Mouse (Mus musculus): ENCODE data around the gene Plrg1.

Plrg1 gene

GRCm38 (mm10) chr3:83055281-83056038, at the start of gene Plrg1:
Gene Plrg1, plus strand, starts transcription at chr3:83055522.
- DNase-seq (ENCODE audit: low spot score) = peak; percentile 92

DNA sequence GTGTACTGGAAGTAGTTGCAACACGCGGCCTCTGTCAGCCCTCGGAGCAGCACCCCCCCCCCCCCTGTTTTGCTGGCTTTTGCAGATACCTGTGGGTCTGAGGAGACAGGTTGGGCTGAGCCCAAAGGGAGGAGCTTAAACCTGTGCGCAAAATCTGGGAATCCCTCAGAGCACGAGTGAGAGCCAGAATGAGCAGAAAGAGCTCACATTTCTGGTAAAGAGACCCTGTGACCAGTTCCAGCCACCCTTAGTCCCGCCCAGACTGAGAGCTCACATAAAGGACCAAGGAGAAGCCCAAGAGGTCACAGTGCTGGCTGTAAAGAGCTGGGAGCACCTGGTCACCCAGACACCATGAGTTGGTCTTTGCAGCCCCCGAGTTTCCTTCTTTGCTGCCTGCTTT, 47.8 kb upstream of the Plrg1 start, which contains the start of gene Fgg:
Gene Fgg, plus strand, starts transcription at position 168 of the 400 bp plus-strand sequence.
- no peak for DNase-seq (ENCODE audit: low spot score)

DNA sequence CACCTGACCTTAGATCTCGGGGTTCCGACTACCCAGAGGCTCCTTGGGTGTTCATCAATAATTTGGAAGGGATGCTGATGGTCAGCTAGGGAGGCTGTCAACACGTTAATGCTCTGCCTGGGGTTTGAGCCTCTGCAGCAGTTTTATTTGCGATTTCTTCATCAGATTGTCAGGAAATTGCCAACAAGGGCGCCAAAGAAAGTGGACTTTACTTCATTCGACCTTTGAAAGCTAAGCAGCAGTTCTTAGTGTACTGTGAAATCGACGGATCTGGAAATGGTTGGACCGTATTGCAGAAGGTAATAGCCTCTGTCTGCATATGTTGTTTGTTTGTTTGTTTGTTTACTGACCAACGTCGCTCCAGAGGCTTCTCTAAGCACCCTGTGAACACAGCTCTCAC, 45.0 kb upstream of the Plrg1 start:
- no peak for DNase-seq (ENCODE audit: low spot score)

- no peak for DNase-seq (ENCODE audit: low spot score)
Measured at GRCm38 (mm10) chr3:83011136-83011535, 44.2 kb upstream of the Plrg1 start.

DNA sequence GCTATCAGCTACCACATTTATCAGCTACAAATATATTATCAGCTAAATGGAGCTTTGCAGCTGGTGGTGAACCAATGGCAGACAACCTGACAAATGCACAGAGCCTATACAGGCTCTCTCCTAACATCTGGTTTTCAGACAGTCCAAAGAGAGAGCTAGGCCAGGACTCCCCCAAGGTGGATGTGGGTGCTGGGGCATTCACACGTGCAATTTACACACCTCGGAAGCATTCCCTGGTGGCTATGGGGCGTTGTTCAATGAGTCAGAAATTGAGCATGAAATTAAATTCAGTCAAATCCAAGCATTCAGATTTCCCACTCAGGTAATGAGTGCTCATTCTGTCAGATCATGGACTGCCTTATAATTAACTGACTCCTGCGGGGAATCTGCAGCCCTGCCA, 43.8 kb upstream of the Plrg1 start:
- no peak for DNase-seq (ENCODE audit: low spot score)

GRCm38 (mm10) chr3:83012636-83013035, 42.7 kb upstream of the Plrg1 start:
- DNase-seq (ENCODE audit: low spot score) = no peak

DNA sequence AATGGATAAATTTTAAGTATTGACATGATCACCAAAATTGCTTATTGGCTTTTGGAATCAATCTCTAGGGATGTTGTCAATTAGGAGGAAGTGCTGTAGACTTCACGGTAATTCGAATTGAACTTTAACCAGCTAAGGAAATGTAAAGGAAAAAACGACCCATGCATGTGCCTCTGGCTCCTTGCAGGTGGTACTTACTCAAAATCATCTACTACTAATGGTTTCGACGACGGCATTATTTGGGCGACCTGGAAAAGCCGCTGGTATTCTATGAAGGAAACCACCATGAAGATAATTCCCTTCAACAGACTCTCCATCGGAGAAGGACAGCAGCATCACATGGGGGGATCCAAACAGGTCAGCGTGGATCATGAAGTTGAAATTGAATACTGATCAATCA, 41.4 kb upstream of the Plrg1 start:
- no peak for DNase-seq (ENCODE audit: low spot score)

GRCm38 (mm10) chr3:83016236-83016635, 39.1 kb upstream of the Plrg1 start:
- DNase-seq (ENCODE audit: low spot score) = no peak

DNA sequence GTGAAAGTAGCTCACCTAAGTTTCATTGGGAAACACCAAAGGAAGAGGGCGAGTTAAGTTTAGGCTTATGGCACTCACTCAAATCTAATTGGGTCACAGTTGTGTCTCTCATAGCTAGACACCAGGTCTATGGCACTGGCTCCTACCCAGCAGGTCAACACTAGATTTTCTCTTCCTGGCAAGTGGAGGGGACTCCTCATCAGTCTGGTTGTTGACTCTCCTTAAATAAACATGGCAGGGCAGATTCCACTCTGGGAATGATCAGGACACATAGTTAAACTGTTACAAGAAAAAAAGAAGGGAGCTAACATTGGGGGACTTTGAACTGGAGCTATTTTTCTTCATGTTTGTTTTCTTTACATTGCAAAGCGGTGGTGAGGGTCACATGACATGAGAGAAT, 34.9 kb upstream of the Plrg1 start:
- DNase-seq (ENCODE audit: low spot score) = no peak

- no peak for DNase-seq (ENCODE audit: low spot score)
Measured at GRCm38 (mm10) chr3:83021176-83021575, 34.1 kb upstream of the Plrg1 start.

- DNase-seq (ENCODE audit: low spot score) = no peak
Measured at GRCm38 (mm10) chr3:83025036-83025435, 30.3 kb upstream of the Plrg1 start.

DNA sequence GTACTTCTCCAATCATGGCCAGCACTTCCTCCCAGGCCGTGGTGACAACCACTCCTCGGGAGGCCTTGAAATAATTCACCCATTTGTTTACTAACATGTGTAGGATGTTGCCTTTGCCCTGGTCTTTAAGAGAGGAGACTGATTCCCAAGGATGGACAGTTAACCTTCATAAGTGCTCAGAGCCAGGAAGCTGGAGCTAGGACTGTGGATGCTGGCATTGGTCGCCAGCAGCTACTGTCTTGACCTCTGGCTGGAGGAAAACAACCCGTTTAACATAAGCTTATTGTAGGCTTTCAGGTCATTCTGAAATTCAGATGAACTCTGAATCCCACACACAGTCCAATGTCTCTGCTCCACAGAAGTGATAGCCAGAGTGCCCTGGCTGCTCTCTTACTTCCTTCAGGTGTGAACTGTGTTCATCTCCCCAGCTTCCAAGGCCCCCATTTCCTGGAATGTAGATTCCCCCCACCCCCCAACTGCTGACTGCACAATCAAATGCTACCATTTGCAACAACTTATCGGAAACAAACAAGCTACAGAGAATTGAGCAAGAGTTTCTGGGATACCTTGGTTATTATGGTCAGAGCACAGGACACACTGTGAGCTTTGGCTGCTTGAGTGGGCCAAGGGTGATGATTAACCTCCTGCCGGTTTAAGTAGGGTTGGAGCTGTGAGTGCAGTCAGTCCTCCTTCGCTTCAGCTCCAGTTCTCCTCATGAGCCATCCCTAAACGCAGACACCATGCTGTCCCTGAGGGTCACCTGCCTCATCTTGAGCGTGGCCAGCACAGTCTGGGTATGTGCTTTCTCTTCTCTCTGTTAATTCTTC, 29.6 kb upstream of the Plrg1 start, which contains the start of gene Fga:
Gene Fga, plus strand, starts transcription at position 602 of the 827 bp plus-strand sequence.
- no peak for DNase-seq (ENCODE audit: low spot score)

DNA sequence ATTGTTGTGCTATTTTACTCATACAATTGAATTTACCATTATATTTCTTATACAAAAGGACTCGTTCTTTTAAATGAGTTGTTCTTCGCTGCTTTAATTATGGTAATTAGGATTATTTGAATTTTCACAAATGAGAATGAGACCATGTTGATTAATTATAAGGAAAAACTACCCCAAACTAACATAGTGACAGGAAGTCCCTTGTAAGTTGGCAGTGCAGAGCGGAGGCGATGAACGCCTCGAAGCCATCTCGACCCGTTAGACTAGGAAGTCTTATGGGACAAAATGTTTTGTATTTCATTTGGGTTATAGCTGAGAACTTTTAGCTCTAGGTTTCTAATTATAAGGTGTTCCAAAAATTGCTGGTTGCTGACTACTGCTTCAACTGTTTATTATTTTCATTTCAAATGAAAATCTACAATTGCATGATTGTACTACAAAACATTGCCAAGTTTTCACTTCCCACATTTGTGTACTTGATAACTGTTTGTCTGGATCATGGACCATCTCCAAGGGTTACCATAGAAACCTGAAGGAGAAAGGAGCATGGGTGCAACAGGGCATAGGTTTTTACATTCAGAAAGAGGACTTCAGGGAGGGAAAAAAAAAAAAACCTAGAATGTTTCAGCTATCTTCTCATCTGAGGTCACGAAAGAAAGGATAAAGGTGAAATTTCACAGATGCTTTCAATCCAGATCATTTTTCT, 27.6 kb upstream of the Plrg1 start:
- DNase-seq (ENCODE audit: low spot score) = no peak

GRCm38 (mm10) chr3:83030331-83030730, 25.0 kb upstream of the Plrg1 start:
- DNase-seq (ENCODE audit: low spot score) = no peak

DNA sequence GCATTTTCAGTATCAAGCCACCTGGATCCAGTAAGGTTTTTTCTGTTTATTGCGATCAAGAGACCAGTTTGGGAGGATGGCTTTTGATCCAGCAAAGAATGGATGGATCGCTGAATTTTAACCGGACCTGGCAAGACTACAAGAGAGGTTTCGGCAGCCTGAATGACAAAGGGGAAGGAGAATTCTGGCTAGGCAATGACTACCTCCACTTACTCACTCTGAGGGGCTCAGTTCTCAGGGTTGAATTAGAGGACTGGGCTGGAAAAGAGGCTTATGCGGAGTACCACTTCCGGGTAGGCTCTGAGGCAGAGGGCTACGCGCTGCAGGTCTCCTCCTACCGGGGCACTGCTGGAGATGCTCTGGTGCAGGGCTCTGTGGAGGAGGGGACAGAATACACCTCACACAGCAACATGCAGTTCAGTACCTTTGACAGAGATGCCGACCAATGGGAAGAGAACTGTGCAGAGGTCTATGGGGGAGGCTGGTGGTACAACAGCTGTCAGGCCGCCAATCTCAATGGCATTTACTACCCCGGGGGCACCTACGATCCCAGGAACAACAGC, 22.5 kb upstream of the Plrg1 start:
- DNase-seq (ENCODE audit: low spot score) = no peak

- no peak for DNase-seq (ENCODE audit: low spot score)
Measured at GRCm38 (mm10) chr3:83033801-83034200, 21.5 kb upstream of the Plrg1 start.

DNA sequence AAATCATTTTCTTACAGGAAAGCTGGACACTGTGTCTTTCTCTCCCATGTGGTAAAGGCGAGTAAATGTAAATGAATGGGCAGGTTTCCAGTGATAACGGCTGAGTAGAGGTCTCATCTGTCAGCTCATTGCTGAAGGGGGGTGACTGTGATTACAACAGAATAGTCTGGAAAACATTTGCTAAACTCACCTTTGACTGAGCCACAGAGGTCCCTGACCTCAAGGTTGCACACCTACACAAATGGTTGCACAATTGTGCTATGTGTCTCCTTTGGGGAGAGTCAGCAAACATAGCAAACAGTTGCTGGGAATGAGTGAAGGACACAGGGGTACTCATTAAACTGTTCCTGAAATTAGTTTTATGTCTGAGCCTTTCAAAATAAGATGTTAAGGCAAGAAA, 16.5 kb upstream of the Plrg1 start:
- DNase-seq (ENCODE audit: low spot score) = no peak

DNA sequence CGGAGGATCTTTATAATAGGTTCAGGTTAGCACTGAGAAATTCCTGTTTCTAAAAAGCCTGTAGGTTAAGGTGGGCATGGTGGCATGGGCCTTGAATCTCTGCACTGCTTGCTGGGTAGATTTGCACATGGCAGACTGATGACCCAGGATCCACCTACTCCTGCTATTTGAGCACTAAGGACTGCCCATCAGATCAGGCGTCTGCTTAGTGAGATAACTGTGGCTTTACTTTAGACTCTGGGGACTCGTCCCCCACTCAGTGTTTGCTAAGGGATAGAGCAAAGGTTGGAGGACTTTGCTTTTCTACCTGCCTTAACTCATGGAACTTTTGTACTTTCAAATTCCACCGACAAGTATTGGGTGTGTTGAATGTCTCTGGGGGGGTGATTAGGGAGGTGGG, 15.7 kb upstream of the Plrg1 start:
- no peak for DNase-seq (ENCODE audit: low spot score)

DNA sequence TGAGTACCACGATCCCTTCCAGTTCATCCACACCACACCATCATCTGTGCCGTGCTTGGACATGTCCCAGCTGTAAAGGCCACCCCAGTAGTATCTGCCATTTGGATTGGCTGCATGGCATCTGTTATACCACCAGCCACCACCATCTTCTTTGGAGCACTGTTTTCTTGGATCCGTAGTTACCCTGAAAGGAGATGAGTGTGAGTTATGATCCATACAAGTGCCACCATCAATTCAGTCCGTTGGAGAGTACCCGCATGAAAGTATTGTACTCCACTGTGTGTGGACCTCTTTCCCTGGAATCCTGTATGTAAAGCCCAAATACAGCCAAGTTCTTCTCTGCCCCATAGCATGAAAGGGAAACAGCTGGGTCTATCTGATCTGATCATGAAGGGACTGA, 12.9 kb upstream of the Plrg1 start:
- no peak for DNase-seq (ENCODE audit: low spot score)

DNA sequence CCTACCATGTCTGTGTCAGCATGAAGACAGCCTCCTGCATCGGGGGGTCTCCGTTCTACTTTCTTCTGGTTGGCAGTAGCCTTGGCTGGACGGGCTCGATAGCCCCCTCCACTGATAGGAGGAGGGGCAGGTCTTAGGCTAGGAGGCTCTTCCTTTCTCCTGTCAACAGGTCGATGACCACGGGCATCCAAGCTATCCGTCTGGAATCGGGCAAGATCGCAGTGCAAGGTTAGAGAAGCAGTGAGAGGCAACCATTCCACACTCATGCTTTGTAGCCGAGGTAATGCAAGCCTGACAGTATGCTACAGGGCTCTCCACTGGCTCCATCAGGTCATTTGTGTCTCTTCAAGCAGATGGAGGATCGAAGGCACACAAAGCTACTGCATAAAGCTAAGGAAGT, 8.7 kb upstream of the Plrg1 start:
- DNase-seq (ENCODE audit: low spot score) = no peak

- DNase-seq (ENCODE audit: low spot score) = no peak
Measured at GRCm38 (mm10) chr3:83049680-83050079, 5.6 kb upstream of the Plrg1 start, which contains the start of gene Fgb. Gene Fgb, minus strand, starts transcription at chr3:83049863.

DNA sequence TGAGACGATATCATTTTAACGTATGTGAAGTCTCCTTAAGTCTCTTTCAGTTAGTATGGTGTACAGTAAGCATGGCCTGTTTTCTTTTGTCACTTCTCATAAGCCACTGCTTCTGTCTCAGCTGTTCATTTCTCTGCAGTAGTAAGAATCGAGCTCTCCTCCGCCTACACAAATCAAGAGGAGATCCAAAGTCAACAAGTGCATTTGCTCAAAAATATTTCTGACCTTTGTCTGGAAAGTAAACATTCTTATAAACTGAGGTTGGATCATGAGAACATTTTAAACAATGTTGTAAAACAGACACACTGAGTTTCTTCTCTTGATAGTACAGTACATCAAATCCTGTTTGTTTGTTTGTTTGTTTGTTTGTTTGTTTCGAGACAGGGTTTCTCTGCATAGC, 4.7 kb upstream of the Plrg1 start:
- no peak for DNase-seq (ENCODE audit: low spot score)
